Mouse (Mus musculus) heart, embryonic 16.5 days (tissue): ENCODE results near the gene Man2c1. TPM values are rescaled to one million over a fixed set of nuclear protein-coding genes. Genes with fewer than 3 reads are reported as not detected.
A peak's percentile ranks its signal among the peaks of the same experiment; 100 is the strongest.

Experiments used
- ATAC-seq: fragments of 200-750 bp; cut with Nextera tagmentation; replicated peaks from 2 replicates; pipeline ENCODE4 v1.8.0; 2017; ENCODE audit warnings: moderate number of reproducible peaks; ENCODE audit not compliant: insufficient read depth, low FRiP score; ENCODE audit errors: extremely low read depth
- H3K27ac ChIP-seq: fragments of 300-500 bp; sonication (generic); 2 replicates; pipeline ENCODE4 v1.5.1; 2014; ENCODE audit warnings: mild to moderate bottlenecking, low read length, control low read depth, moderate library complexity
- H3K27me3 ChIP-seq: fragments of 300-500 bp; sonication (generic); 2 replicates; pipeline ENCODE4 v1.6.1; 2014; ENCODE audit warnings: low read length, mixed read lengths; ENCODE audit not compliant: control insufficient read depth, insufficient read depth
- H3K36me3 ChIP-seq: fragments of 300-500 bp; sonication (generic); 2 replicates; pipeline ENCODE4 v1.6.1; 2014; ENCODE audit not compliant: control insufficient read depth, insufficient read depth
- H3K4me1 ChIP-seq: fragments of 300-500 bp; sonication (generic); 2 replicates; pipeline ENCODE4 v1.6.1; 2014; ENCODE audit warnings: low read length, mixed read lengths; ENCODE audit not compliant: control insufficient read depth, insufficient read depth
- H3K4me2 ChIP-seq: fragments of 300-500 bp; sonication (generic); 2 replicates; pipeline ENCODE4 v1.6.1; 2014; ENCODE audit warnings: low read depth, mild to moderate bottlenecking, control low read depth, low read length
- H3K4me3 ChIP-seq: fragments of 300-500 bp; sonication (generic); 2 replicates; pipeline ENCODE4 v1.5.1; 2014; ENCODE audit warnings: mild to moderate bottlenecking, control low read depth, low read length
- H3K9ac ChIP-seq: fragments of 300-500 bp; sonication (generic); 2 replicates; pipeline ENCODE4 v1.6.1; 2014; ENCODE audit warnings: low read length, control low read depth
- H3K9me3 ChIP-seq: fragments of 300-500 bp; sonication (generic); replicated peaks from 2 replicates; pipeline ENCODE4 v1.6.1; 2016; ENCODE audit warnings: low read length; ENCODE audit not compliant: control insufficient read depth
- WGBS: fragments of 180-500 bp; shearing (Covaris S2); extraction: QIAGEN DNeasy Blood & Tissue Kit; methylation state at CpG from one replicate; pipeline ENCODE4 v1.1.7; 2014; 5-methylcytosine and 5-hydroxymethylcytosine counted together
- polyA plus RNA-seq: library from polyadenylated mRNA; unstranded; fragments of >200 nt; fragmentation: Nextera tagmentation; extraction: Ambion mirVana; gene quantifications from 2 replicates; pipeline ENCODE4 v1.2.1, GENCODE M21; 2015

Gene Man2c1
- polyA plus RNA-seq, 1 experiment from 2014 or later = 58.0 TPM

DNA sequence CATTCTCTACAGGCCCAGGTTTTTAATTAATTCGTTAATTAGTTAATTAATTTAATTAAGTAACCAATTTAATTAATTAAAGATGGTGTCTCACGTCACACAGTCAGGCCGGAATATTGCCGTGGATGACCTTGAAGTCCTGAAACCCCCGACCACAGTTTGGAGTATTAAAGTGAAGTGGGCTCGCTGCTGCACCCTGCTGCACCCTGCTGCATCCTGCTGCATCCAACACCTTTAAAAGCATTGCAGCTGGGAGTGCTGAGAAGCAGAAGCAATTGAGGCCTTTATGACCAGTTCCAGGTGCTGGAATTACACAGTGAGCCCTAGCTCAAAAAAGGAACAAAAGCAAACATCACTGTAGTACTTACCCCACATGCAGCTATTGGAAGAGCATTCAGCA lies 21.8 kb downstream of the Man2c1 start:
- 48% methylated on average over 6 of the region's 6 CpGs for WGBS
- Histone ChIP-seq H3K4me1 (peaks cover 7% of the 10 kb centered on the region), H3K9me3 (no peaks in the 10 kb centered on the region), H3K9ac (no peak overlapping the region), H3K4me2 (no peak overlapping the region), H3K27ac (no peak overlapping the region), H3K36me3 (peaks cover 5% of the 10 kb centered on the region; the same call in 1 of the 2 replicates), H3K27me3 (no peaks in the 10 kb centered on the region), H3K4me3 (no peak overlapping the region)
- ATAC-seq = no peak

- Histone ChIP-seq H3K27ac (no peak overlapping the region), H3K4me1 (peaks cover 7% of the 10 kb centered on the region), H3K36me3 (peaks cover 5% of the 10 kb centered on the region; the same call in 1 of the 2 replicates), H3K4me3 (no peak overlapping the region), H3K9me3 (no peaks in the 10 kb centered on the region), H3K27me3 (no peaks in the 10 kb centered on the region), H3K4me2 (no peak overlapping the region), H3K9ac (no peak overlapping the region)
- WGBS = 86% methylated on average over 7 of the region's 7 CpGs
- no peak for ATAC-seq
Observed at GRCm38 (mm10) chr9:57156383-57156782, 25.9 kb downstream of the Man2c1 start.

DNA sequence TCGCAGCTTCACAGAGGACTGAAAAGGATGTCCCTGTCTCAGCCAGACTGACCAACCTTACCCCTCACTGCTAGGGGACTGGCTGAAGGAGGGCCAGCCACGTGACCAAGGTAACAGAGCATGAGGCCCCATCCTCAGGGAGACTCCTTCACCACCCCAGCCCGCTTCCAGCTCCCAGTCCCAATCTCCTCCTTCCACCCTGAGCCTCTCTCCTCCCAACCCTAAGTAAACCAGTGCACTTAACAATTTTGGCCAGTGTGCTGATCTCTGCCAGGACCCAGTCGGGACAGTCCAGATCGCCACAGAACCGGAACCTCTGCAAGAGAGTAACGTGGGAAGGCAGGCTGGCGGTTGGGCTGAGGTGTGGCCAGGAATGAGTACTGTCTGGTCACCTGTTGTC lies 26.3 kb downstream of the Man2c1 start:
- 80% methylated on average over 8 of the region's 8 CpGs for WGBS
- H3K4me3 ChIP-seq = no peak overlapping the region
- H3K9ac ChIP-seq = no peak overlapping the region
- no peaks in the 10 kb centered on the region for H3K9me3 ChIP-seq
- H3K27ac ChIP-seq = no peak overlapping the region
- H3K27me3 ChIP-seq = no peaks in the 10 kb centered on the region
- ATAC-seq = no peak
- no peak overlapping the region for H3K4me2 ChIP-seq
- peaks cover 7% of the 10 kb centered on the region for H3K4me1 ChIP-seq
- peaks cover 5% of the 10 kb centered on the region; the same call in 1 of the 2 replicates for H3K36me3 ChIP-seq

DNA sequence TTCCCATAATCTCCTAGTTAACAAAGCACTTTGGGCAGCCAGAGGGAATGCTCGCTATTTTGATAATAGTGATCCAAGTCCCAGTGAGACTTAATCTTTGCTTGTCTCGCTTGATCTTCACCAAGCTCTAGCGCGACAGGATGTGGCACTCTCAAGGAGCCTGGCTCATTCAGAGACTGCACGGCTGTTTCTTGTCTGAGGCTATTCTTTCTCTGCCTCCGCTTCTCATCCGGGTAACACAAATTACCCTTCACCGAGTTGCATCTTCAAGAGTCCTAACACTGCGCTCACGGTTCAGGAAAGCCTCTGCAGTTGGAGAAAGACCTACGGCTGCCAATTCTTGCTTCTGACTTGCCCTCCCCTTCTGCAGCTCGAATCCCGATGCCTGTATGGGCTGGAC lies 27.0 kb downstream of the Man2c1 start:
- ATAC-seq = no peak
- peak overlapping the region; percentile 83 for H3K9ac ChIP-seq
- WGBS = 23% methylated on average over 13 of the region's 13 CpGs
- H3K36me3 ChIP-seq = peaks cover 5% of the 10 kb centered on the region; the same call in 1 of the 2 replicates
- H3K4me1 ChIP-seq = peaks cover 7% of the 10 kb centered on the region
- H3K9me3 ChIP-seq = no peaks in the 10 kb centered on the region
- peak overlapping the region; percentile 89 for H3K4me3 ChIP-seq
- peak overlapping the region; percentile 98 for H3K4me2 ChIP-seq
- H3K27me3 ChIP-seq = no peaks in the 10 kb centered on the region
- H3K27ac ChIP-seq = no peak overlapping the region

DNA sequence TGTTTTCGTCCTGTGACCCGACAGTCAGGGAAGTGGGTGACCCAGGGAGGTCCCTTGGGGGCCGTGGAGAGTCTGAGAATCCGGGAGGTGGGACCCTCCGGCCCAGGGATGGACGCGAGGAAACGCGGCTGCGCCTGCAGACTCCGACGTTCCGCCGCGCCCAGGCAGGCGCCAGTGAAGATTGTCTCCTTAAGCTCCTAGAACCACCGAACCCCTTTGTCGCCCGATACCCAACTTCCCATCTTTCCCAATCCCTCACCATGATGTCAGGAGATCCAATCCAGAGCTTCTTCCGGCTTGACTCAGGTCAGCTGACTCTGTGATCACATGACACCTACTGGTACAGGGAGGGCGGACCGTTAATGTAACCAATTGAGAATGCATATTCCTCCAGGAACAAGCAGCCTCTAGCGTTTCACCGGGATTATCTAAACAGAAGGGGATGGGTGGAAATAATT lies 27.6 kb downstream of the Man2c1 start, which contains the start of gene Commd4:
Gene Commd4 (minus strand): TSS at position 319 of the 458 bp plus-strand sequence.
- WGBS = under 1% methylated on average over 24 of the region's 24 CpGs
- H3K27ac ChIP-seq = no peak within 1 kb of the TSS

DNA sequence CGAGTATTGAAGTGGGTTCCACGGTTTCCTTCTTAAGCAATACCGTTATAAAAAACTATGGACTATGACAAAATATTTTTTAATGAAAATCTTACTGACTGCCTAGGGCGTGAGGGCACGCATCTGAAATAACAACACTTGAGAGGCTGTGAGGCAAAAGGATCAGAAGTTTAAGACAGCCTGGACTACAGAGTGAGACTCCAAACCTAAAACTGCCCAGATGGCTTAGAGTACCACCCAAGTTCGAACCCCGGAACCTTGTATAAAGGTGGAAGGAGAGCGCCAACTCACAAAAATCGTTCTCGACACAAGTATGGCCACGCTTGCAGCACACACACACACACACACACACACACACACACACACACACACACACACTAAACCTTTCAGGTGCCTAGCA lies 28.0 kb downstream of the Man2c1 start:
- Histone ChIP-seq H3K4me2 (peak overlapping the region; percentile 98), H3K9me3 (no peaks in the 10 kb centered on the region), H3K27me3 (no peaks in the 10 kb centered on the region), H3K27ac (no peak overlapping the region), H3K9ac (peak overlapping the region; percentile 83), H3K36me3 (peaks cover 5% of the 10 kb centered on the region; the same call in 1 of the 2 replicates), H3K4me3 (peak overlapping the region; percentile 89), H3K4me1 (peaks cover 7% of the 10 kb centered on the region)
- 37% methylated on average over 11 of the region's 11 CpGs for WGBS
- no peak for ATAC-seq

More for the DNA sequence above, 27.6 kb downstream of the Man2c1 start, which contains the start of gene Commd4:
- Histone ChIP-seq H3K4me1 (peaks cover 7% of the 10 kb centered on the region), H3K36me3 (peaks cover 5% of the 10 kb centered on the region; the same call in 1 of the 2 replicates), H3K9ac (peak within 1 kb of the TSS; percentile 83), H3K4me3 (peak within 1 kb of the TSS; percentile 89), H3K4me2 (peak within 1 kb of the TSS; percentile 98), H3K27me3 (no peaks in the 10 kb centered on the region), H3K9me3 (no peaks in the 10 kb centered on the region)
- ATAC-seq = peak; percentile 74

DNA sequence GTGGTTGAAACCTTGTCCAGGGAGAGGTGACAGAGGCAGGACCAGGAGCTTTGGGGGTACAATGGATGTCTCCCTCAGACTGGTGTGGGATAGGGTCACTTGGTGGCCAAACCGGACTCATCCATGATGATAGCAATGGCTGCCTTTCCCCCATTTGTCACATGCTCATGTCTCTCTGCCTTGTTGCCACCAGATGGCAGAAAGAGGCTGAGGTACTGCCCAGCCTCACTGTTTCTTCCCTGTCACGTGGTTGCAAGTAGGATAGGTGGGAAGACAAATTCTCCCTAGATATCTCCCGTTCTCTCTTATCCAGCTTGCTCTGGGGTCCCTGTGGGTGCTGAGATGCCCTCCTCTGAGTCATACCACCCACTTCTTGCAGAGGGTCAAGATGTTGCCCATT lies 32.0 kb downstream of the Man2c1 start:
- Histone ChIP-seq H3K4me3 (no peak overlapping the region), H3K36me3 (no peaks in the 10 kb centered on the region), H3K9me3 (no peaks in the 10 kb centered on the region), H3K27ac (no peak overlapping the region), H3K27me3 (no peaks in the 10 kb centered on the region), H3K4me2 (no peak overlapping the region), H3K4me1 (peaks cover 4% of the 10 kb centered on the region), H3K9ac (no peak overlapping the region)
- ATAC-seq = no peak
- 3% methylated on average over 3 of the region's 3 CpGs for WGBS

GRCm38 (mm10) chr9:57163137-57163536 lies 32.6 kb downstream of the Man2c1 start:
- no peaks in the 10 kb centered on the region for H3K36me3 ChIP-seq
- no peak for ATAC-seq
- H3K27ac ChIP-seq = no peak overlapping the region
- H3K4me3 ChIP-seq = no peak overlapping the region
- no peak overlapping the region for H3K9ac ChIP-seq
- no peak overlapping the region for H3K4me2 ChIP-seq
- H3K27me3 ChIP-seq = no peaks in the 10 kb centered on the region
- 56% methylated on average over 2 of the region's 2 CpGs for WGBS
- H3K4me1 ChIP-seq = no peaks in the 10 kb centered on the region
- no peaks in the 10 kb centered on the region for H3K9me3 ChIP-seq

DNA sequence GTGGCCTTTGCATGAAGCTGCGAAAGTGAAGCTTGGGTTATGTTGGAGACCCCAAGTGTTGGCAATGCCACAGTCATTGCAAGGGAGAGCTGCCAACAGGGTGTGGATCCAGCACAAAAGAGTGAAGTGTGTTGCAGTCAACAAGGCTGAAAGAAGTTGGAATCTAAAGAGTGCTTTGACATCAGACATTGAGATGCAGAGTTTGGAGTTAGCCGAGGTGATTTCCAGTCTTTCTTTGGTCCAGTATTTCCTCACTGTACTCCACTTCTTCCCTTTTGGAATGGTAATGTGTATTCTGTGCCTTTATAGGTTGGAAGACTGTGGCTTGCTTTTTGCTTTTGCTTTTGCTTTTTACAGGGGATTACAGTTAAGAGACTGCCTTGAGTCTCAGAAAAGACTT lies 35.7 kb downstream of the Man2c1 start:
- WGBS = 80% methylated on average over 2 of the region's 2 CpGs
- no peak overlapping the region for H3K4me3 ChIP-seq
- ATAC-seq = no peak

More for the DNA sequence above, 35.7 kb downstream of the Man2c1 start:
- Histone ChIP-seq H3K36me3 (no peaks in the 10 kb centered on the region), H3K9me3 (no peaks in the 10 kb centered on the region), H3K4me2 (no peak overlapping the region), H3K27me3 (no peaks in the 10 kb centered on the region), H3K27ac (no peak overlapping the region), H3K4me1 (no peaks in the 10 kb centered on the region), H3K9ac (no peak overlapping the region)
